Mouse (Mus musculus) retina, embryonic 14.5 days (tissue): ENCODE measurements at regions not wholly inside any gene's neighbourhood (a gene's known extent, or its start where the extent isn't known, plus 50 kb on each side); places are given as distances from the start of the nearest gene placed in this dataset.

ENCODE experiments used
- DNase-seq: peaks from one replicate; pipeline ENCODE4 v3.0.0-alpha.2; 2015; ENCODE audit warnings: low spot score

DNA sequence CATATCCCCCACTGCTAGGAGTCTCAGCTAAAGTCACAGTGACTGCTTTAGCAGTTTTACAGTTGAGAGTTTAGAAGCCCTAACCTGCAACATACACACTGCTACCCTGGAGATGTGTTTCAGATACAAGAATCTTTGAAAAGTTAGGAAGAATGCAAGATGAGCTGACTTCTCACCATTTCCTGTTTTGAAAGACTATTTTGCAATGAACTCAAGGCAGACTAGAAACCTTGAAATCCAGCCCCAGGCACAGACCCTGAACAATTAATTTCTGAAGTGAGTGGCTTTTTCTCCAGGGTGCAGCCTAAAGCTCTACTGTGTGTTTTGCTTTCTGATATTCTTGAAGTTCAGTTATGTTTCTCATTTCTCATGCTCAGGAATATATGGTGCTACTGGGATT, 440.6 kb downstream of the Nebl start:
- no peak for DNase-seq

- DNase-seq = no peak
Measured at GRCm38 (mm10) chr2:17287598-17287997, 443.7 kb downstream of the Nebl start.

GRCm38 (mm10) chr2:17249960-17250359, 481.3 kb downstream of the Nebl start:
- peak; percentile 14 for DNase-seq

- DNase-seq = no peak
Measured at GRCm38 (mm10) chr2:17245821-17246220, 485.4 kb downstream of the Nebl start.

GRCm38 (mm10) chr2:17215607-17216006, 515.7 kb downstream of the Nebl start:
- no peak for DNase-seq

GRCm38 (mm10) chr2:17214881-17215280, 516.4 kb downstream of the Nebl start:
- no peak for DNase-seq

- DNase-seq = no peak
Measured at GRCm38 (mm10) chr2:17212566-17212965, 518.7 kb downstream of the Nebl start.

GRCm38 (mm10) chr2:17211105-17211504, 520.2 kb downstream of the Nebl start:
- no peak for DNase-seq

DNA sequence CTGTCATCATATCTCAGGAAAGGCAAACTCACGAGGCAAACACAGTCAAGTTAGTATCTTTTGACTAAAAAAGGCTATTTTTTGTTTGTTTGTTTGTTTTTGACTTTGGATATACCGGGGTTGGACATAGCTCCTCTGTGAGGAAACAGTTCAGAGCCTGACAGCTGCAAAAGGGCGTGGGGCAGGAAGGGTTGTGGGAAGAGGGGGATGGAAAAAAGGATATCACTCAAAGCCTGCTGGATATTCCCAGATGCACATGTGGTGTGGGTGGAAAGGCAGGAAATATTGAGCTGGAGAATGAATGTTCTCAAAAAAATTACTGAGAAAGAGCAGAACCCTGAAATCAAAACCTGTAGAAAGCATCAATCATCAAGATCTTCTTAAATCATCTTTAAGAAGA, 537.7 kb downstream of the Nebl start:
- DNase-seq = no peak

DNA sequence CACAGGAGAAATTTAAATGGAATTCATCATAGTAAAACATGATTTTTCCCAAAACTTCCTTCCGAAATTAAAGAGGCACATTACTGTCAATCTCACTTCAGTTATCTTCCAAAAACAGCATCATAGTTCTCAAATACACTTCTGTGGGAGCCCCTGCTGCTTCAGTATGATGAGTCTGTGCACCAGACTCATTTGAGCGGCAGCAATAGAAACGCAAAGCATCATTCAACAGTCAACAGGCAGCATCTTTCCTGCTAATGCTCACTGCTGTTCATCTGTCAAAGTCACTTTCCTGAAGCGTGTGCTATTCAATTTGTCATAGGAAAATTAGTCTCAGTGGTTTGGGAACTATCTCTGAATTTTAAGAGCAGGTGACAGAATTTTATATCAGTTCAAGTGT, 542.1 kb downstream of the Nebl start:
- no peak for DNase-seq

GRCm38 (mm10) chr2:17187822-17188221, 543.4 kb downstream of the Nebl start:
- DNase-seq = peak; percentile 27

- DNase-seq = peak; percentile 72
Measured at GRCm38 (mm10) chr2:17183696-17184095, 547.6 kb downstream of the Nebl start.

GRCm38 (mm10) chr2:17181597-17181996, 549.7 kb downstream of the Nebl start:
- no peak for DNase-seq

GRCm38 (mm10) chr2:17168896-17169295, 562.4 kb downstream of the Nebl start:
- no peak for DNase-seq

GRCm38 (mm10) chr2:17165016-17165415, 566.2 kb downstream of the Nebl start:
- no peak for DNase-seq

GRCm38 (mm10) chr2:17158463-17158862, 572.8 kb downstream of the Nebl start:
- DNase-seq = no peak

GRCm38 (mm10) chr2:17157336-17157735, 573.9 kb downstream of the Nebl start:
- DNase-seq = no peak

DNA sequence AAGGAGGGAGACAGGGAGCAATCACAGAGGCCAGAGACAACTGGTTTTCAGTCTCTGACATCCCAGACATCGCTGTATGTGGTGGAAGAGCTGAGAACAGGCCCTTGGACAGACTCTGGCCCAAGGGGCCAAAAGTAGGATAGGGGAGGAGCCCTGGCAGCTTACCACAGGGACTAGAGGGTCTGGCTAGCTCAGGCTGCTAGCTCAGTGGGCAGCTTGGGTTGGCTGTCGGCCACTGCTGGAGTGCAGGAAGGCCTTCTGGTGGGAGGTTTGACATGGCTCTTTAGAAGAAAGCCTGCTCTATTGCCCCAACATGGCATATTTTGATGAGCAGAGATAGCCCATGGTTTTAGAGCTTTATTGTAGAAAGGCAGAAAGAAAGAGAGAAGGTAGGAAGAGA, 575.7 kb downstream of the Nebl start:
- DNase-seq = no peak

DNA sequence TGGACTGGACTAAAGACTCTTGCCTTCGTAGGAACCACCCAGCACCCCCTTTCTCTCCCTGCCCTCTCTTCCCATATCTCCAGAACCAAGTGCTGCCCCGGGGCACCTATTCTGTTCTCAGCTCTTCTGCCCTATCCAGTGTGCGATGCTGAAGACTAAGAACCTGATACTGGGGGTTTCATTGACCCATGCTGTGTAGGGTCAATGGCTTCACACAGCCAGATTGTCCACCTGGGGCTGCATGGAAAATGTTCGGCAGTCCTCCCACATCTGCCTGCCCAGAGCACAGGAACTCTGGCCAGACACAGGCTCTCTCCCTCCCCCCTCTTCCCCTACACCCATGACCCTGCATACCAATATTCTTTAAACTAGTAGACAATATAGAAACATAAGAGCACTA, 607.6 kb downstream of the Nebl start:
- no peak for DNase-seq

DNA sequence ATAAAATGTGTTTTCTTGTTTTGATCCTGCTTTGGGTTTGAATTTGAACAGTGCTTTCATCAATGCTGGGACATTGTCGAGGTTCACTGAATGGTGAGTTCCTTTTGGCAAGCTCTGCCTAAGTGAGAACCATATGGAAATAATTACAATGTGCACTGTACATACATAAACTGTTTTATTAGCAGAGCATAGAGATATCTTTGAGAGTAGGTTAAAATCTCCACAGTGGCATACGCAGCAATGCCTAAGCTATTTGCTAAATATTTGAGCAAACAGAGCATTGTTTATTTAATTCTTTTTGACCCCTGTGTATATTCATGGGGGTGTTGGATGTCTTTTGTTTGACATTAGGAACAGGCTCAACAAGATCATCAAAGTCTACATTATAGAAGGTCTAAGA, 614.0 kb downstream of the Nebl start:
- no peak for DNase-seq

DNA sequence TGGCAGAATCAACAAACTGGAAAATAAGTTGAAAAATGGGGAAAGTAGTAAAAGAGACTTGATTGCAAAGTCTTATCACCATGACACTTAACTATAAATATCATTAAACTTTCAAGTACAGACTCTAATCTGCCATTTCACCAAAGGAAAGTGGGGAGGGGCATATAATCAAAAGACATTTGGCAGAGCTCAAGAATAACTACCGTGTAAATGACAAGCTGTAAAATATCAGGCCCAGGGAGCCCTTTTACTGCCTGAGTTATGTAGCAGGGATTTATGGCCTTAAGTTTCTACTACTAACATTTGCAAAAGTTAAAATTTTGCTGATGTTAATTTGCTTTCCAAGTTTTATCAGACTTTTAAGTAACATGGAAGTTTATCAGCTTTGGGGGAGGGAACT, 620.1 kb downstream of the Nebl start:
- DNase-seq = no peak

- DNase-seq = no peak
Measured at GRCm38 (mm10) chr2:17101161-17101560, 630.1 kb downstream of the Nebl start.

DNA sequence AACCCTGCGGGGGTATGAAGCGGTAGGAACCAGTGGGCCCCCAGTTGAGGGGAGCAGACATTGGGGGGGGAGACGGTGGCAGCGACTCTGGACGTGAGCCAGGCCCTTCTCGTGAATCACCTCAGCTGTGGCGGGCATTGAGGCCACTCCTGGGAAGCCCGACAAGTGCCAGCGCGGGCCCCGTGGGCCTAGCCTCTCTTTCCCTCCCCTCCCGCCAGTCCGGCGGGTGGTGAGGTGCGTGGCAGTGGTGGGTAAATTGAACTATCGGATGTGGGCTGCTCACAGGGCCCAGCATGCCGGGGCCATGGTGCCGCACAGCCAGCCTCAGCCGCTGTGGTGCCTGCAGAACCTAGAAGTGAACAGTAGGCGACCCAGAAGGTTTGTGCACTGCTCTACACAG, 633.7 kb downstream of the Nebl start:
- no peak for DNase-seq

DNA sequence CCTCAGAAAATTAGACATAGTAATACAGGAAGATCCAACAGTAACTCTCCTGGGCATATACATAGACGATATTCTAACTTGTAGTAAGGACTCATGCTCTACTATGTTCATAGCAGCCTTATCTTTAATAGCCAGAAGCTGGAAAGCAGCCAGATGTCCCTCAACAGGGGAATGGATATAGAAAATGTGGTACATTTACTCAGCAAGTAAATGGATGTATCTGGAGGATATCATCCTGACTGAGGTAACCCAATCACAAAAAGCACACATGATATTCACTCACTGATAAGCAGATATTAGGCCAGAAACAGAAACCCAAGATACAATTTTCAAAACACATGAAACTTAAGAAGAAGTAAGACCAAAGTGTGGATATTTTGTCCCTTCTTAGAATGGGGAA, 639.8 kb downstream of the Nebl start:
- DNase-seq = no peak

- DNase-seq = no peak
Measured at GRCm38 (mm10) chr2:17081266-17081665, 650.0 kb downstream of the Nebl start.
